Mouse (Mus musculus) ES-Bruce4 (cell line): ENCODE measurements around the gene Grsf1. TPM values are rescaled to one million over a fixed set of nuclear protein-coding genes. Genes with fewer than 3 reads are reported as not detected.

Experiments
- H3K27ac ChIP-seq: 2 replicates; pipeline ENCODE4 v1.5.1; 2012; ENCODE audit warnings: low read length, inconsistent platforms; ENCODE audit not compliant: insufficient read depth
- H3K27me3 ChIP-seq: 2 replicates; pipeline ENCODE4 v1.6.1; 2012; ENCODE audit warnings: mild to moderate bottlenecking, low read length, inconsistent platforms; ENCODE audit not compliant: control insufficient read depth, poor library complexity, insufficient read depth, severe bottlenecking
- H3K36me3 ChIP-seq: 2 replicates; pipeline ENCODE4 v1.6.1; 2012; ENCODE audit warnings: inconsistent platforms, mild to moderate bottlenecking, low read length, moderate library complexity; ENCODE audit not compliant: control insufficient read depth, poor library complexity, insufficient read depth, severe bottlenecking
- H3K4me1 ChIP-seq: one replicate; pipeline ENCODE4 v1.8.1; 2011; ENCODE audit warnings: low read length; ENCODE audit not compliant: control insufficient read depth, insufficient read depth
- H3K4me3 ChIP-seq: 2 replicates; pipeline ENCODE4 v1.5.1; 2011; ENCODE audit warnings: low read depth, mild to moderate bottlenecking, low read length
- H3K9ac ChIP-seq: 2 replicates; pipeline ENCODE4 v1.6.1; 2012; ENCODE audit warnings: low read depth, mild to moderate bottlenecking, inconsistent platforms; ENCODE audit not compliant: poor library complexity, severe bottlenecking
- H3K9me3 ChIP-seq: replicated peaks from 2 replicates; pipeline ENCODE4 v1.6.1; 2012; ENCODE audit warnings: mild to moderate bottlenecking, low read length, inconsistent platforms; ENCODE audit not compliant: control insufficient read depth, poor library complexity, insufficient read depth, severe bottlenecking
- CTCF ChIP-seq: IDR thresholded peaks from one replicate; pipeline ENCODE4 v1.8.1; 2011; ENCODE audit warnings: low read depth, low read length
- EP300 ChIP-seq: IDR thresholded peaks from 2 replicates; pipeline ENCODE4 v1.6.1; 2011; ENCODE audit warnings: low read depth, low read length; ENCODE audit not compliant: insufficient read depth
- POLR2A ChIP-seq: IDR thresholded peaks from one replicate; pipeline ENCODE4 v1.8.1; 2011; ENCODE audit warnings: low read length; ENCODE audit not compliant: insufficient read depth
- polyA plus RNA-seq: library from polyadenylated mRNA; stranded (reverse); fragments of >200 nt; gene quantifications from 2 replicates; pipeline ENCODE4 v1.2.4, GENCODE M21; 2011; ENCODE audit warnings: low read depth; ENCODE audit not compliant: missing spikeins, insufficient read depth, insufficient read length

Gene Grsf1
- 125 and 139 TPM in 2 replicates for polyA plus RNA-seq

- TF ChIP-seq EP300 (no peak), CTCF (no peak), POLR2A (peak; percentile 20)
- H3K27ac ChIP-seq: no peak within 1 kb of the TSS
These were observed at the start of gene Grsf1 for GRCm38 (mm10) chr5:88675443-88676387. Gene Grsf1, minus strand, starts transcription at chr5:88676171.

DNA sequence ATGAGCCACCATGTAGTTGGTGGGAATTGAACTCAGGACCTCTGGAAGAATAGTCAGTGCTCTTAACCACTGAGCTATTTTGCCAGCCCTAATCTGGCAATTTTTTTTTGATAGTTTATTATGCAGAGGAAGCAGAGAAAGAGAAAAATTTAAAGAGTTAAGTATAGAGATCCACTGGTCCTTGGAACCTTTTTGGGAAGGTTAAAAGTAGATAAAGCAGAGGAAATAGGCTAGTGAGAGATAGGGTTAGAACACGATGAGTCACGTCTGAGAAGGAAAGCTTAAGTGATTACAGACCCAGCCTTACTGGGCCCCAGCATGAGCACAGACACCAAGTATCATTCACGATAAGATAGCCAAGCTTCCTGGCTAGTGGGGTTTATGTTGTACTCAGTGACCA, 48.1 kb upstream of the Grsf1 start:
- Histone ChIP-seq H3K4me3 (no peak overlapping the region), H3K36me3 (no peaks in the 10 kb centered on the region), H3K9me3 (no peaks in the 10 kb centered on the region), H3K27ac (no peak overlapping the region), H3K4me1 (no peaks in the 10 kb centered on the region), H3K9ac (no peak overlapping the region), H3K27me3 (no peaks in the 10 kb centered on the region)
- TF ChIP-seq POLR2A: no peak
- TF ChIP-seq CTCF: no peak
- TF ChIP-seq EP300: no peak

More at GRCm38 (mm10) chr5:88675443-88676387, at the start of gene Grsf1:
- Histone ChIP-seq H3K9me3 (no peaks in the 10 kb centered on the region), H3K9ac (peak within 1 kb of the TSS; percentile 96), H3K36me3 (peaks cover 11% of the 10 kb centered on the region), H3K4me1 (peaks cover 3% of the 10 kb centered on the region), H3K4me3 (peak within 1 kb of the TSS; percentile 79), H3K27me3 (no peaks in the 10 kb centered on the region; the same call in 1 of the 2 replicates)

DNA sequence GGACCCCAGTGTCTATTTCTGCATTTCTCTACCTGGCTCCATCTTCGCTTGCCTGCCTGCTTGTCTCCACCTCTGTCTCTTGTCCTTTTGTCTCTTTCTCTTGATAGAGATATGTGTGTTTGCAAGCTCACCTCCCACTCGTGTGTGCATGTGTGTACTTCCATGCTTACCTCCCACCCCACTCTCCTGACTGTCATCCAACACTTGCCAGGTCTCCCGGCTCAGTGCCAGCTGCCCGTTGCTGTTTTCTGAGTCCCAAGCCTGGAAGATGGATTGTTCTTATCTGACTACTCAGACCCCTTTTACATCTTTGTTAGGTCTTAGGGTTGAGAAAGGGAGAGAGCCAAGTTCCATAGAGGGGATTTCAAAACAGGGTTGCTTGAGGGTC, 46.2 kb upstream of the Grsf1 start:
- no peaks in the 10 kb centered on the region for H3K27me3 ChIP-seq
- H3K27ac ChIP-seq: no peak overlapping the region
- H3K36me3 ChIP-seq: no peaks in the 10 kb centered on the region
- H3K4me3 ChIP-seq: peak overlapping the region; percentile 62
- H3K9ac ChIP-seq: peak overlapping the region; percentile 90; the same call in 1 of the 2 replicates
- no peaks in the 10 kb centered on the region for H3K4me1 ChIP-seq
- TF ChIP-seq CTCF (no peak), POLR2A (no peak)
- no peaks in the 10 kb centered on the region for H3K9me3 ChIP-seq

DNA sequence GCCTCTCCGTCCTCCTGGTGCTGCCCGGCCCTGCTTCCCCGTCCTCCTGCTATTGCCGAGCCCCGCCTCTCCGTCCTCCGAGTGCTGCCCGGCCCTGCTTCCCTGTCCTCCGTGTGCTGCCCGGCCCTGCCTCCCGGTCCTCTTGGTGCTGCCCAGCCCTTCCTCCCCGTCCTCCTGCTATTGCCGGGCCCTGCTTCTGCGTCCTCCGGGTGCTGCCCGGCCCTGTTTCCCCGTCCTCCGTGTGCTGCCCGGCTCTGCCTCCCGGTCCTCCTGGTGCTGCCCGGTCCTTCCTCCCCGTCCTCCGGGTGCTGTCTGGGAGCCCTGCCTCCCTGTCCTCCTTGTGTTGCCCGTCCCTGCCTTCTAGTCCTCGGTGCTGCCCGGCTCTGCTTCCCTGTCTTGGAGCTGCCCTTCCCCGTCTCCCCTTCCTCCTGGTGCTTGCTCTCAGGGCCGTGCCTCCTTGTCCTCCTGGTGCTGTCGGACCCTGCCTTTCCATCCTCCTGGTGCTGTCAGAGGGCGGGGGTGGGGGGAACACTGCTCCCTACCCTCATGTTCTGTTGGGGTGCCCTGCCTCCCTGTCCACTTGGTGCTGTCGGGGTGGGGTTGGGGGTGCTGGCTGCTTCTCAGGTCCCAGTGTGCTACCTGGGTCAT, 45.7 kb upstream of the Grsf1 start:
- H3K36me3 ChIP-seq: no peaks in the 10 kb centered on the region
- TF ChIP-seq EP300: no peak
- TF ChIP-seq CTCF: no peak
- no peak for TF ChIP-seq POLR2A

DNA sequence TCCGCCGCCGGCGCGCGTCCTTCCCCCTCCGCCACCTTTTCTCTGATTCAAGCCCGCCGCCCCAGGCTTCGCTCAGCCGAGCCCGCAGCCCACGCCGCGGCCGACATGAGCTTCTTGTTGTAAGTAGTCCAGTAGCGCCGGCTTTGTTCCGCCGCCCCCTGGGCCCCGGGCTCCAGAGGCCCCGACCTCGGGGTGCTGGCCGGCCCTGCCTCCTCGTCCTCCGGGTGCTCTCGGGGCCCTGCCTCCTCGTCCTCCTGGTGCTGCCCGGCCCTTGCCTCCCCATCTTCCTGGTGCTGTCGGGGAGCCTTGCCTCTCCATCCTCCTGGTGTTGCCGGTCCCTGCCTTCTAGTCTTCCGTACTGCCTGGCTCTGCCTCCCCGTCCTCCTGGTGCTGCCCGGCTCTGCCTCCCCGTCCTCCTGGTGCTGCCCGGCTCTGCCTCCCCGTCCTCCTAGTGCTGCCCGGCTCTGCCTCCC, 45.1 kb upstream of the Grsf1 start:
- no peaks in the 10 kb centered on the region for H3K27me3 ChIP-seq
- peak overlapping the region; percentile 90 for H3K9ac ChIP-seq

More for the DNA sequence above, 45.7 kb upstream of the Grsf1 start:
- no peak overlapping the region for H3K27ac ChIP-seq
- H3K27me3 ChIP-seq: no peaks in the 10 kb centered on the region
- H3K9ac ChIP-seq: peak overlapping the region; percentile 90
- H3K4me3 ChIP-seq: peak overlapping the region; percentile 62
- no peaks in the 10 kb centered on the region for H3K9me3 ChIP-seq
- no peaks in the 10 kb centered on the region for H3K4me1 ChIP-seq

More for the DNA sequence above, 45.1 kb upstream of the Grsf1 start:
- Histone ChIP-seq H3K9me3 (no peaks in the 10 kb centered on the region), H3K36me3 (no peaks in the 10 kb centered on the region), H3K27ac (no peak overlapping the region), H3K4me1 (no peaks in the 10 kb centered on the region), H3K4me3 (peak overlapping the region; percentile 62)
- TF ChIP-seq EP300 (no peak), CTCF (no peak), POLR2A (no peak)
